Mouse (Mus musculus) stomach, adult 2 months (tissue): Measurements from ENCODE around the gene Il12rb1. TPM values are rescaled to one million over a fixed set of nuclear protein-coding genes. Genes with fewer than 3 reads are reported as not detected.

Experiments
- polyA plus RNA-seq: library from polyadenylated mRNA; depleted of rRNA; stranded (reverse); fragments of >200 nt; gene quantifications from 2 replicates; pipeline ENCODE4 v1.2.3, GENCODE M21; 2012; rRNA removed

Gene Il12rb1
- 0.27 and 0.49 TPM in 2 replicates for polyA plus RNA-seq

GRCm38 (mm10) chr8:70808239-70808638 is at the start of gene Il12rb1:
Gene Il12rb1, plus strand, starts transcription at chr8:70808449.

GRCm38 (mm10) chr8:70760775-70761406 is 47.4 kb upstream of the Il12rb1 start, which contains the start of gene Mpv17l2:
Gene Mpv17l2, minus strand, starts transcription at chr8:70760946.

GRCm38 (mm10) chr8:70776496-70777444 is 31.5 kb upstream of the Il12rb1 start, which contains the start of gene Pik3r2:
Gene Pik3r2, minus strand, starts transcription at chr8:70776713.

GRCm38 (mm10) chr8:70804481-70805206 is 3.6 kb upstream of the Il12rb1 start, which contains the start of gene Mast3:
Gene Mast3, minus strand, starts transcription at chr8:70805054.

GRCm38 (mm10) chr8:70839408-70840351 is 31.4 kb downstream of the Il12rb1 start, which contains the start of gene Arrdc2:
Gene Arrdc2, minus strand, starts transcription at chr8:70839720.

GRCm38 (mm10) chr8:70862824-70863641 is 54.8 kb downstream of the Il12rb1 start, which contains the start of gene Kcnn1:
Gene Kcnn1, minus strand, starts transcription at chr8:70863258.

Other genes starting within 250 kb of the Il12rb1 start
- gene Isyna1, start 214.1 kb upstream of the Il12rb1 start, polyA plus RNA-seq, result 48.7 and 85.8 TPM in 2 replicates
- gene Ssbp4, start 199.6 kb upstream of the Il12rb1 start, polyA plus RNA-seq, result 157 and 297 TPM in 2 replicates
- gene Lrrc25, start 192.3 kb upstream of the Il12rb1 start, polyA plus RNA-seq, result 2.1 and 5.5 TPM in 2 replicates
- 1.5 and 4.3 TPM in 2 replicates for gene Gdf15, start 176.0 kb upstream of the Il12rb1 start, polyA plus RNA-seq
- 6.0 and 8.1 TPM in 2 replicates for gene Pgpep1, start 148.1 kb upstream of the Il12rb1 start, polyA plus RNA-seq
- 43.4 and 55.5 TPM in 2 replicates for gene Lsm4, start 135.2 kb upstream of the Il12rb1 start, polyA plus RNA-seq
- gene Jund, start 109.5 kb upstream of the Il12rb1 start, polyA plus RNA-seq, result 305 and 826 TPM in 2 replicates
- gene Iqcn, start 105.0 kb upstream of the Il12rb1 start, polyA plus RNA-seq, result 0.01 and 0.06 TPM in 2 replicates
- gene Gm3336, start 89.9 kb upstream of the Il12rb1 start, polyA plus RNA-seq, result 78.8 and 98.8 TPM in 2 replicates
- 4.4 and 8.1 TPM in 2 replicates for gene Pde4c, start 84.7 kb upstream of the Il12rb1 start, polyA plus RNA-seq
- gene Rab3a, start 53.8 kb upstream of the Il12rb1 start, polyA plus RNA-seq, result 26.6 and 31.2 TPM in 2 replicates
- 90.0 and 283 TPM in 2 replicates for gene Mpv17l2, start 47.5 kb upstream of the Il12rb1 start, polyA plus RNA-seq
- gene Pik3r2, start 31.7 kb upstream of the Il12rb1 start, polyA plus RNA-seq, result 152 and 224 TPM in 2 replicates
- gene Mast3, start 3.4 kb upstream of the Il12rb1 start, polyA plus RNA-seq, result 40.6 and 40.8 TPM in 2 replicates
- gene Arrdc2, start 31.3 kb downstream of the Il12rb1 start, polyA plus RNA-seq, result 34.5 and 41.1 TPM in 2 replicates
- 2.6 and 3.1 TPM in 2 replicates for gene Kcnn1, start 54.8 kb downstream of the Il12rb1 start, polyA plus RNA-seq
- gene Ccdc124, start 65.5 kb downstream of the Il12rb1 start, polyA plus RNA-seq, result 38.7 and 55.7 TPM in 2 replicates
- 165 and 247 TPM in 2 replicates for gene Slc5a5, start 84.3 kb downstream of the Il12rb1 start, polyA plus RNA-seq
- 3,410 and 3,519 TPM in 2 replicates for gene Rpl18a, start 89.0 kb downstream of the Il12rb1 start, polyA plus RNA-seq
- 19.5 and 26.4 TPM in 2 replicates for gene Map1s, start 97.5 kb downstream of the Il12rb1 start, polyA plus RNA-seq